Mouse (Mus musculus) ES-CJ7 (cell line): ENCODE measurements around the gene Nsl1.

Experiments used
- DNase-seq: peaks from one replicate; pipeline ENCODE4 v3.0.0; 2011; ENCODE audit warnings: low read depth, low spot score

Gene Nsl1

DNA sequence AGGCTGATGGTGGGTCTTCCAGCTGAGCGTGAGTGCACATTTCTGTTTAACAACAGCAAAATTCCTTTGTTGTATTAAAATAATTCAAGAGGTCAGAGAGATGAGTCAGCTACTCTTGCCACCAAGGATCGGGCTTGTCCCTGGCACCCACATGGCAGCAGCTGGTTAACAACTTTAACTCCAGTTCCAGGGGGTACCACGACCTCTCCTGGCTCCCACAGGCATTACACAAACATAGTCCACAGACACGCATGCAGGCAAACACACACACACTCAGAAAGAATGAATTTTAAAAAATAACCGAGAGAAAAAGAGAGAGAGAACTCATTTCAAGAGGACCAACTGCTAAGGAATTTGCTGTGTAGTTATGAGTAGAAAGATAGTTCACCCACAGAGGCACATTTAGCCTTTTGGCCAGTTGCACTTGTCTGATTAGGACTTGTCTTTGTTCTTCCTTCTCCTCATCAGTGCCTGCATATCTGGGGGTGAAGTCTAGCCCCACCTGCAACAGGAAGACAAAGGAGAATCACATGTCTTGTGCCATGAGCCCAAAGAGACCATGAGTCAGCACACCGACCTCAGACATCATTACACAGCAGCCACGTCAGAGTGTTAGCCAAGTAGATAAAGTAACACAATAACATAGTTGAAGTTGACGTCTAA, 7.8 kb upstream of the Nsl1 start:
- peak; percentile 32 for DNase-seq

GRCm38 (mm10) chr1:191055533-191055873, 7.3 kb upstream of the Nsl1 start:
- peak; percentile 39 for DNase-seq

GRCm38 (mm10) chr1:191057461-191057860, 5.4 kb upstream of the Nsl1 start:
- peak; percentile 30 for DNase-seq

DNA sequence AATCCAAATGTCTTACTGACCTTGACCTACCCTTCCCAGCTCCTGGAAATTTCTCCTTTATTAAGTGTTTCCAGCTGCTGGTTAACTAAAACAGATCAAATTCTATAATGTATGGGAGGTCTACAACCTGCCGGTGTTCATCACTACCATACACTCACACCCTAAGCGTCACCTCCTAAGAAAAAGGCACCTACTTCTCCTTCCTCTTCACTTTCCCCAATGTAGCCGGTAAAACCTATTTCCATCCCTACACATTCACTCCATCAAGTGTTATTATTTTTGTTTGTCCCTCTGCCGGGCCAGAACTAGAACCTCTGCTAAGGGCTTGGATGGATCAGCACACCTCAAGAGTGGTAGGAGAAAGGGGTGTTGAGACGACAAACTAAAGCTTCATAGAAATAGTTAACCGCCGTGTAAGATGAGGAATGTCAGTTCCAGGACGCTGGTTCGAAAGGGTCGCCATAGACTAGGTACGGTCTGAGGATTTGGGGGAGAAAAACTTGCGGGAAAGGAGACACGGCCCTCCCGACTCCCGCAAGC, 501 bp upstream of the Nsl1 start:
- no peak for DNase-seq

DNA sequence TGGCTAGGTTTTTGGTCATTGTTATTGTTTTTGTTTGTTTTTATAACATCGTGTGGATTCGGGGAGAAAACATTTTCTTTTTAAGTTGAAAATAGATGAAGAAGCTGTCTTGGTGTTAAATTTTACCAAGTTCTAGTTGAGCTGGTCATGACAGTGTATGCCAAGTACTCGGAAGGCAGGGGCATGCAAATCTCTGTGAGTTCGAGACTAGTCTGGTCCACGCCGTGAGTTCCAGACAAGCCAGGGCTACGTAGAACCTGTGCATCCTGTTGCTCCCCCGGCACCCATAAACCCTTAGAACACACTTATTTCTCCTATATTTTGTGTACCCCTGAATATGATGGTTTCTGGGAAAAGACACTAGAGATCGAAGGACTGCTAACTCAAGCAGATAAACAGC, 888 bp downstream of the Nsl1 start:
- no peak for DNase-seq

DNA sequence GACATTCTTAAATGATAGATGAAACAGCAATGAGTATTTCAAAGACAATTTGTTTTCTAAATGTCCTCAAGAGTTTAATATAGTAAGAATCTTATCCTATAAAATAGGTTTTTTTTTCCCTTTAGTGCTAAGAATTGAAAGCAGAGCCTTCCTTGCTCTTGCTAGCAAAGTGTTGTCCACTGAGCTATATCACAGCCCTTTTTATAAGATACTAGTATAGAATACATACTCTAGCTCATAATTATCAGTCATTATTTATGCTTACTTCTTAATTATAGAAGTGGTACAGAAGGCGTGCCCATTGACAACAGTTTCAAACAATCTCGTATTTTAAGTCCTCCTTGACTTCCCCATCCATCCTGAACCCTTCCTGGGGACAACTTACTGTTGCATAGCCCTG, 1.7 kb downstream of the Nsl1 start:
- no peak for DNase-seq

DNA sequence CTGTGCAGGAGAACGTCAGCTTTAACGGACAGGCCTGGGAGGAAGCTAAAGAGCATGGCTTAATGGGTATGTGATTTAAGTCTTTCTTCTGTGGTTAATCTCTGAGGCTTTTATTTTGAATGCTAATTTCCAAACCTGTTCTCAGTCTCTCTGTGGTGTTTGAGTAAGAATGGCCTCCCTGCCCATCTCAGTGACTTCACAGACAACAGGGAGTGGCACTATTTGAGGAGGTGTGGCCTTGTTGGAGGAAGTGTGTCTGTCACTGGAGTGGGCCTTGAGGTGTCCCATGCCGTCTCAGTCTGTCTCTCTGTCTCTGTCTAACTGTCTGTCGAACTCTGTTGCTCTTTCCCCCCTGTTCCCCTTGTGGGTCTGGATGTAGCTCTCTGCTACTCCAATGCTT, 2.4 kb downstream of the Nsl1 start:
- DNase-seq, result peak; percentile 85

- DNase-seq, result peak; percentile 65
Observed at GRCm38 (mm10) chr1:191068377-191068776, 5.6 kb downstream of the Nsl1 start.

DNA sequence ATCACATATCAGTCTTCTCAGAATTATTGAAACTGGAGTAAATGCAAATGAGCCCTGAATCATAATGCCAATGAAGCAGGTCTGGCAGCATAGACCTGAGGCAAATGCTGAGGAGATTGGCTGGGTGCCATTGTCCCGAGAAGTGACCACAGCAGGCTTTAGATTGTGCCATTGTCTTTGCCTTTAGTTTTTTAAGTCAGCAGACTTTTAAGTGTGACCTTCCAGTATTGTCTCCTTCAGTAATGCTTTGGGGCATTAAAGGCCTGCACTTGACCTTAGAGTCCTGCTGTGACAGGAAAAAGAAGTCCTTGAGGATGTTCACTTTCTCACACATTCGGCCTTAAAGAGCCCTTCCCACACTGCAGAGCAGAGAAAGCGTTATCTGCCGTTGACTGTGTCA, 7.4 kb downstream of the Nsl1 start:
- peak; percentile 71 for DNase-seq

GRCm38 (mm10) chr1:191071613-191072012, 8.8 kb downstream of the Nsl1 start:
- no peak for DNase-seq

DNA sequence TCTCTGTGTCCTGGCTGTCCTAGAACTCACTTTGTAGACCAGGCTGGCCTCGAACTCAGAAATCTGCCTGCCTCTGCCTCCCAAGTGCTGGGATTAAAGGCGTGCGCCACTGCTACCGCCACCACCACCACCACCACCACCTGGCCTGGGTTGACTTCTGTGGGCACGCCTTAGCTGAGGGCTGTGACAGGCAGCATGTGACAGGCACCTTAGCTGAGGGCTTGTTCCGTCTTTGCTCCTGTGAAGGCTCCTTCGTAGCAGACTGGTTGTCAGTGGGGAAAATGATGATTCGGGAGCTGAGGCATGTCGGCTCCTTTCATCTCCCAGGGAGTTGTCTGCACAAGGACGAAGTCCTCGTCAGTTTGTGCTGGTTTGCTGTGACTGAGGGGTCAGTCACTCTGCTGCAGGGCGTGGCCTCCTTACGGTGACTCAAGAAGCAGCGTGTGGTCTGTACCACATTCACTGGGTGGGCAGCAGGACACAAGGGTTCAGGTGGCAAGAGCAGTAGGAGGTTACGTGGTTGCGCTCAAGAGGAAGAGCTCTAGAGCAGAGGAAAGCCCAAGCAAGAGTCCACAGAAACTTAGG, 9.6 kb downstream of the Nsl1 start:
- DNase-seq, result no peak

GRCm38 (mm10) chr1:191073001-191073400, 10.2 kb downstream of the Nsl1 start:
- DNase-seq, result no peak

DNA sequence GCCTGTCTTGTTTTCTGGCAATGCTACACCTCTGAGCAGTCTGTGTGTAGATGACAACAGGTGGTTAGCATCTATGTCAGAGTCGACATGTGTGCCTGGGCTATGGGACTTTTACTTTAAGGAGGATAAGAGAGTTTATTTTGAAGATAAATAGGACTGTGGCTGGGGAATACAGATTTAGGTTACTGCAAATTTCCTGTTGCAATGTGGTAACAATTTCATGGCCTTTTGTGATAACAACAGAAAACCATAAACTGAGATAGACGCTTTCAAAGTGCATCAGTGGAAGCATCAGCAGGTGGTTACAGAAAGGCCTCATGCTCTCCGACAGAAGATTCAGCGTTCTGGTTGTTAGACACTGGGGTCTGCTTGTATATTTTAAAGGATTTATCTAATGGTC, 10.7 kb downstream of the Nsl1 start:
- DNase-seq, result no peak

GRCm38 (mm10) chr1:191075199-191075883, 12.5 kb downstream of the Nsl1 start:
- DNase-seq, result peak; percentile 74

GRCm38 (mm10) chr1:191083230-191083629, 20.4 kb downstream of the Nsl1 start:
- no peak for DNase-seq

- DNase-seq, result peak; percentile 77
Observed at GRCm38 (mm10) chr1:191084951-191085559, 22.2 kb downstream of the Nsl1 start.

GRCm38 (mm10) chr1:191085597-191085996, 22.8 kb downstream of the Nsl1 start:
- DNase-seq, result peak; percentile 60

DNA sequence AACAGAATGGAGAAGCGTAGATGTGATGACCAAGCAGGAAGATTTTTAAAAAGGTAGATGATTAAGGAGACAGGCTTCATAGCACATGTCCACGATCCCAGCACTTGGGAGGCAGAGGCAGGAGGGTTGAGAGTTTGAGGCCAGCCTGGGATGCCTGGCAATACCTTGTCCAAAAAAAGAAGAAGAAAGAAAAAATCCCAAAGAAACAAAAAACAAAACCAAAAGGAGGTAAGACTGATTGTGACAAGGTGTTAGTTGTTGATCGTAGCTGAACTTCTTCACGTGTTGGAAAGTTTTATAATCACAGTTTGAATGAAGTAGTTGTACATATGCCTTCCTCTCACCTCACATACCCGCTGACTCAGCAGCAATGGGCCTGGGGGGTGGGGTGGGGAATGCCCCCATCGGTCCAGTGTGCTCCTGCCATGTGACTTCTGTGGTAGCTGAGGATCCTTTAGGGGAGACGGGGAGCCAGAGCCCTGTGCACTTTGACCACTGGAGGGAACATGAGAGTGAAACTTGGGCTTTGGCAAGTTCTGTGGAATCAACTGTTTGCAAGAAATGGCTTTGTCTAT, 23.6 kb downstream of the Nsl1 start:
- DNase-seq, result no peak

- no peak for DNase-seq
Observed at GRCm38 (mm10) chr1:191086960-191087359, 24.1 kb downstream of the Nsl1 start.

GRCm38 (mm10) chr1:191087955-191088354, 25.1 kb downstream of the Nsl1 start:
- no peak for DNase-seq

GRCm38 (mm10) chr1:191089355-191089754, 26.5 kb downstream of the Nsl1 start:
- no peak for DNase-seq

- DNase-seq, result no peak
Observed at GRCm38 (mm10) chr1:191092050-191092449, 29.2 kb downstream of the Nsl1 start.
